Mouse (Mus musculus) heart, postnatal 25 days (tissue): ENCODE data around the gene Efr3b. TPM values are rescaled to one million over a fixed set of nuclear protein-coding genes. Genes with fewer than 3 reads are reported as not detected.
A peak's percentile ranks its signal among the peaks of the same experiment; 100 is the strongest.
"Not testable (repeated sequence)": the region's sequence is repeated elsewhere in the genome, so short reads cannot be mapped to it uniquely, and the experiment has no call there.

Source experiments
- DNase-seq: peaks from one replicate; pipeline ENCODE4 v3.0.0; 2022; ENCODE audit warnings: low spot score
- intact Hi-C: fragments of 180-260 bp; cut with DNase I; formaldehyde crosslinking; loops from one replicate; pipeline ENCODE4 v1.15.1; 2025
- total RNA-seq, 2 experiments: library from RNA; stranded (reverse); gene quantifications; 2 replicates each; pipeline ENCODE4 v1.2.3; 2021

The Efr3b gene
- total RNA-seq, 2 experiments from 2014 or later = 7.3 to 7.9 TPM

DNA sequence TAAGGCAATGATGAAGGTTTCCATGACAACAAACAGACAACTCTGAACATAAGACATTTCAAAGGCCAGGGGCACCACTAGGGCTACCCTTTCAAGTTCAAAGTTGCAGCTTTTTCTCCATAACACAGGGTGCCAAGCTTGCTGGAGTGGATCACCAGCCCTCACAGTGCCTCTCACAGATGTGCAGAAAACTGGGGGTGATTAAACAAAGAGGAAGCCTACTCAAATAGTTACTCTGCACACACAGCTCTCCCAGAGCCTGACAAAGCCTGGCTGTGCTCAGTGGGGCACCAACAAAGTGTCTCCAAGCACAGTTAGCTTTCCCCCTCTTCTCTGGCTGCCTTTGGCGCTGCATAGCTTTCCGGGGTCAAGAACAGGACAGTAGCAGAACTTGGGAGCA lies 48.8 kb downstream of the Efr3b start:
- intact Hi-C loops = loop anchor here (10.0 kb wide), 1 partner anchor 245 kb away; the partner anchor contains the start of genes Cenpo and Ptrhd1
- no peak for DNase-seq

DNA sequence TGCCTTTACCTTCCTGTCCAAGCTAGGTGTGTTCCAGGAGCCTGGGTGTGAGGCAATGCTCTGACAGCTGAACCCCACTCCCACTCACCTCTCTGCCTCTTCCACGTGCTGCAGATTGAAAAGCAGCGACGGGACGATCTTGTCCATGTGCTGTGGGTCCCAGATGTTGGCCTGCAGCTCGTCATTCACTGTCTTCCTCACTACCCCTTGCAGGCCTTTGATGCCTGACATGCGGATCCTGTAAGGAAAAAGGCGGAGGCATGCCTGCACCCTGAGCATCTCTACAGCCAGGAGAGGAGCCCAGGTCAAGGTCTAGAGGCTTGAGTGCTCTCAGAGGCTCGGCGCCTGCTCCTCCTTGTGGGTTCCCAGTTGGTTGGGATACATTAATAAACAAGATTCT lies 54.3 kb downstream of the Efr3b start:
- intact Hi-C loops = loop anchor here (2.0 to 10.0 kb wide), 2 partner anchors 54 to 250 kb away; partner anchors contain the start of genes Cenpo, Efr3b and Ptrhd1
- no peak for DNase-seq

DNA sequence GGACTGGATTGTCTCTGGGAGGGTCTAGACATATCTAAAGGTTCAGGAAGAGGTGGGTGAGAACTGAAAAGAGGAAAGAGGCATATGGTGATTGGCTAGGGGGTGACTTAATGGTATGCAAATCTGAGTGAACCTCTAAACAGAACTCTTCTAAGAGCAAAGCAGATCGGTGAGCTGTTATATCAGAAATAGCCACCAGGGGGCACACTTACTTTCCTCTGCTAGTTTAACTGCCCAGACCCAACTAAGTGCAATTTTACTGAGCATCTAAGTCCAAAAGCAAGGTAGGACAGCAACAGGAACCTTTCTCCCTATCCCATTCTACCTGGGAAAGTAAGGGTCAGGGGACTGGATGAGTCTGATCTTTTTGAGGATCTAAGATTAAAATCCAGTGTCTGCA lies 55.0 kb downstream of the Efr3b start:
- intact Hi-C loops = loop anchor here (1.0 to 10.0 kb wide), 4 partner anchors 55 to 251 kb away; partner anchors contain the start of genes Cenpo, Efr3b and Ptrhd1
- no peak for DNase-seq

DNA sequence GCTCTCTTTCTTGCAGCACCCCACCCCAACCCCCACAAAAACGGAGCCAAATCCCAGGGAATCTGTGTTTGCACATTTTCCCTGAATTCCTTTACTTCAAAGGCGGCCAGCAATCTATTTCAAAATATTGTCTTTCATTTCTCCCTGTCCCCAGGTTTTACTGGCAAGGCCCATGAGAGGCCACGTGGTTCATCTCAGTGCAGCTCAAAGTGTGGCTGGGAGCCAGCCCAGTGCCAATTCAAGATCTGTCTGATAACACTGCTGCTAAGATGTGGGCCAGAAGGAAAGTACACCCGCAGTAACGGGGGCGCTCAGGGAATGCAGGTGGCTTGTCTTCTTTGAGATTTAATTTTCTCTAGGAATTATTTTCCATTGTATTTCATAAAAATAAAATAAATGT lies 56.5 kb downstream of the Efr3b start:
- intact Hi-C loops = loop anchor here (2.0 to 10.0 kb wide), 2 partner anchors 55 to 253 kb away; partner anchors contain the start of genes Cenpo and Ptrhd1
- no peak for DNase-seq

DNA sequence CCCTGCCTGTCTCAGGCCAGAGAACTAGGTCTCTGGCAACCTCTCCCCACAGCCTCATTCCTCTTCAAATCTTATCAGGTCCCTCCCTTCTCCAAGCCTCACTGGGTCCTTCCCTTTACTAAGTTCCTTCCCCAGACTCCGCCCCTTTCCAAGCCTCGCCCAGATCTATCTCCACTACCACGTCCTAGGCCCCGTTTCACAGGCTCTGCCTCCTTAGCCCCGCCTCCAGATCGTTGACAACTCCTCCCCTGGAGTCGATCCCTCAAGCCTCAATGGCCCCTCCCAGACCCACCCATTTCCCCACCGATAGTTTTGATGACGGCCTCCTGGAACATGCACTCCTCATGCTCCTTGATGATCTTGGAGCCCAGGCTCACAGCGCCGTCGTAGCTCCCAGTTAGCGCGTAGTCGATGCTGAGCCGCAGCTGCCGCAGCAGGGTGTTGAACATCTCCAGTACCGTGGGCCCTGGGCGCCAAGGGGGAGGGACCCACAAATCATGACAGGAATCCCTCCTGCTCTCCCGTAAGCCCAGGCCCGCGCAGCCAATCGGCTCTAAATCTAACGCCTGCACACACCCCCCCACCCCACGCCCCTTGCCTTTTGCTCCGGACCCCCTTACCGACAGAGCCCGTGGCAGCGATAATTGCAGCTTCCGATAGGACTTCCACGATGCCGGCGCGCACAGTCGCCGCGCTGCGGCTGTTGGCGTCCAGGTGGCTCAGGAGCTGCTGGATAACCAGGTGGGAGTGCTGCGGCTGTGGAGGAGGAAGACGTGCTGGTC lies 57.2 kb downstream of the Efr3b start:
- intact Hi-C loops = loop anchor here (2.0 to 10.0 kb wide), 2 partner anchors 55 to 253 kb away; partner anchors contain the start of genes Cenpo and Ptrhd1
- DNase-seq = peak; percentile 84

DNA sequence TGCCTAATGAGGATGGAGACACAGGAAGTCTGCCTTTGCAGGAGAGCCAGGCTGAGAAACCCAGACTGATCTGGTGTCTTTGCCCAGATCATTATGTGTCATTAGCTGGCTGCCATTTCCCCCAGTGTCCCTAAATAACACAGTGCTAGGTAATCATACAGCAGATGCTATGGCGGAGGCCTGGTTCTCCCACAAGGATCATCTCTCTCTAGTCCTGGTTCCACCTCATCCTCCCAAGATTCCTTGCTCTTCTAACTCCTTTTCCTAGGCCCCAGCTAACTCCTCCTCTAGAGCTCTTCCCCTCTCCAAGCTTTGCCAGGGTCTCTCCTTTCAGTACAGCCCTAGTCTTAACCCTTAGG lies 57.7 kb downstream of the Efr3b start:
- intact Hi-C loops = loop anchor here (10.0 kb wide), 1 partner anchor 254 kb away; the partner anchor contains the start of genes Cenpo and Ptrhd1

DNA sequence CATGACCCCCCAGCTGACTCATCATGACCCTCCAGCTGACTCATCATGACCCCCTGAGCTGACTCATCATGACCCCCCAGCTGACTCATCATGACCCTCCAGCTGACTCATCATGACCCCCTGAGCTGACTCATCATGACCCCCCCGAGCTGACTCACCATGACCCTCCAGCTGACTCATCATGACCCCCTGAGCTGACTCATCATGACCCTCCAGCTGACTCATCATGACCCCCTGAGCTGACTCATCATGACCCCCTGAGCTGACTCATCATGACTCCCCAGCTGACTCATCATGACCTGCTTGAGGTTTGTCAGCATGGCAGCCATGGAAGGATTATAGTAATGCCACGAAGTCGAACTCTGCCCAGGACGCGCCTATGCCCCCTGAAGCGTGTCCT lies 65.5 kb downstream of the Efr3b start:
- DNase-seq, intact Hi-C loops: not testable (repeated sequence)

More for the DNA sequence above, 57.7 kb downstream of the Efr3b start:
- no peak for DNase-seq

DNA sequence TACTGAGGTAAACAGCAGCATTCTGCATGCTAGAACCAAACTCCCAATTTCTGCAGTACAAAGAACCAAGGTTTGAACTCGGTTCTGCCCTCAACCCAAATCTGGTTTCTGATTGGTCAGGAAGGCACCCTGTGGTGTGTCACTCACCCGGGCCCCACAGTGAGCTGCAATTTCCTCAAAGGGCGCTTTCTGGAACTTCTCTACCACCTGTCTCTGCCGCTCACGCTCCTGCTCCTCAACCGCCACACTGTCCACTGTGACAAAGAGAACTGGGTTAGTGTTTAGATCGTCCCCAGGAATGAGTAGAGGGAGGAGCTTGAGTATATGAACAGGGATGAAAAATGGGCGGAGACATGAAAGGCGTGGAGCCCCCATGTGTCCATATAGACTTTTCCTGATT lies 70.3 kb downstream of the Efr3b start:
- DNase-seq = no peak
- intact Hi-C loops = no loop called here

DNA sequence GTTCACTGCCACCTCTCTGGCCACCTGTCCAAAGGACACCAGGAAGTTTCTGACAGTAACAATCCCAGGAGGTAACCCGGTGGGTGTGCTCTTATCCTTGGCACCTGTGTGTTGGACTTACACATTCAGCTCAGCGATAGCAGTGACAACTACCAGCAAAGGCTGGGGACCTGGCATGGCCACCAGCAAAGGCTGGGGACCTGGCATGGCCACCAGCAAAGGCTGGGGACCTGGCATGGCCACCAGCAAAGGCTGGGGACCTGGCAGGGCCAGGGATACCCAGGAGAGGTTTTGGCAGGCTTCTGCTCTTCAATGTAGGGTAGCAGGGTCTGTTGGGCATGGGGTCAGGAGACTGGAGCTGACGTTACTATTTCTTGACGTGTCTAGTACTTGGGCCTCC lies 71.5 kb downstream of the Efr3b start:
- intact Hi-C loops = no loop called here

DNA sequence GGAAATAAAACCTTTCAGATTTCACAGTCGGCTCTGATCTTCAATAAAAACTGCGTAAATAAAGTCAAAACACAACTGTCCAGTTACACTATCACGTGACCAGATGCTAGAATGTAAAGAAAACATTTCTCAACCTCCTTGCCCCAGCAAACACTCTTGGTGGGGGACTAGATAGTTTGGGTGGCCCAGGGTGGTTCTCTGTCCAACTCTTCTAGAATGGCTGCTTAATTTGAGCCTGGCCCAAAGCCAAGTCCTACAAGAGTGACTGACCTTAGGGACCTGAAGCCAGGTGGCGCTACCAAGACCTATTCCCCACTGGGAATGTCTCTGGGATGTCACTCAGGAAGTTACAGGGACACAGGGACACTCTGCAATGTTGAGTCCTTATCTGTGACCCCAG lies 78.2 kb downstream of the Efr3b start:
- intact Hi-C loops = no loop called here
- no peak for DNase-seq

More for the DNA sequence above, 71.5 kb downstream of the Efr3b start:
- DNase-seq = no peak

DNA sequence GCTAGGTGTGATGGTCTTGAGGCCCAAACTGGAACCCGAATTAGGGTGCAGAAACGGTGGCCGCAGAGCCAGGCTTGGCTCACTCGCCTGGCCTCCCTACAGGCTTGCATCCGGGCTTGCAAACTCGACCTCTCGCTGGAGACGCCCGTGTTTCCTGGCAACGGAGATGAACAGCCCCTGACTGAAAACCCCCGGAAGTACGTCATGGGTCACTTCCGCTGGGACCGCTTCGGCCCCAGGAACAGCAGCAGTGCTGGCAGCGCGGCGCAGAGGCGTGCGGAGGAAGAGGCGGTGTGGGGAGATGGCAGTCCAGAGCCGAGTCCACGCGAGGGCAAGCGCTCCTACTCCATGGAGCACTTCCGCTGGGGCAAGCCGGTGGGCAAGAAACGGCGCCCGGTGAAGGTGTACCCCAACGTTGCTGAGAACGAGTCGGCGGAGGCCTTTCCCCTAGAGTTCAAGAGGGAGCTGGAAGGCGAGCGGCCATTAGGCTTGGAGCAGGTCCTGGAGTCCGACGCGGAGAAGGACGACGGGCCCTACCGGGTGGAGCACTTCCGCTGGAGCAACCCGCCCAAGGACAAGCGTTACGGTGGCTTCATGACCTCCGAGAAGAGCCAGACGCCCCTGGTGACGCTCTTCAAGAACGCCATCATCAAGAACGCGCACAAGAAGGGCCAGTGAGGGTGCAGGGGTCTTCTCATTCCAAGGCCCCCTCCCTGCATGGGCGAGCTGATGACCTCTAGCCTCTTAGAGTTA lies 78.7 kb downstream of the Efr3b start:
- intact Hi-C loops = no loop called here
- peak; percentile 89 for DNase-seq

DNA sequence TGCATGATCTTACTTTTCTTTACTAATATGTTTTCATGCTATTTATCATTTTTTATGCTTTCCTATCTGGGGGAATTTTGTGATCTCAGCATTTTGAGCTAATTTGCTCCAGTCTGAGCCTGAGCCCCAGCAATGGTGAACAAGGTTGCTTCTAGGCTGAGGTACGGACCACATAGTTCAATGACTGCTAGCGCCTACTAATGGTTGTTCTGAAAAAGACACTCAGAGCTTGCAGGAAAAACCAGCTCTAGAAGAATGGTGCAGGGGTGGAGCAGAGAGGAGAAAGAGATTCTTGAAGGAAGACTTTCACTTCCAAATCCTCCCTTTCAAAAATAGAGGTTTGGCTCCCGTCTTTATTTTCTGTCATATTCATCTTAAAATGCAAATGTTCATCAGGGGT lies 82.4 kb downstream of the Efr3b start:
- no peak for DNase-seq
- intact Hi-C loops = no loop called here

DNA sequence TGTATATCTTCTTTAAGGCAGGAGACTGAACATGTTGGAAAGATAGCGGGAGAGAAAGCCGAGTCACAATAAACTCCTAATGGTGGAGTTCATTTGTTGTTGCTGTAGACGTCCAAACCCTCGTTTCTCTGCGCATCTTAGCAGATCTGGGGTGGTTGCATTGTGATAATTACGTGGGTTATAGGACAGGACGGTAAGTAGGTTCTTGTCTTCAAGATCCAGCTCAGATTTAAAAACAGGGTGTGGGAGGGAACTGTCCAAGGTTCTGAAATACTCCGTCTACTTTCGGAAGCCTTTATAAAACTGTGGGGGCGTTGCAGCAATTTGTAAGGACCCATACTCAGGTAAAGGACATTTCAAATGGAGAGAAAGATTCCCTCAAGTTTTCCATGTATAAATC lies 83.3 kb downstream of the Efr3b start:
- no peak for DNase-seq
- intact Hi-C loops = no loop called here

DNA sequence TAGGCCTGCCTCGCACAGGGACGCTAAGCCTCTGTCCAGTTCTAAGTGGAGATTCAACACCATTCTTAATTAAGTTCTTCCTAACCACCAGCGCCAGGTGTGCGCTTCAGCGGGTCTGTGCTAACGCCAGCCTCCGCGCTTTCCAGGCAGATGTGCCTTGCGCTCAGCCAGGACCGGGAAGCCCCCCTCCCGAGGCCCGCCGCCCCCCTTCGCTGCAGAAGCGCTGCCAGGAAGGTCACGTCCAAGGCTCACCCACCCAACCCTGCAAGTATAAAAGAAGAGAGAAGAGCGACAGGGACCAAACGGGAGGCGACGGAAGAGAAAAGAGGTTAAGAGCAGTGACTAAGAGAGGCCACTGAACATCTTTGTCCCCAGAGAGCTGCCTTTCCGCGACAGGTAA lies 84.1 kb downstream of the Efr3b start, which contains the start of gene Pomc:
Pomc (plus strand) TSS at position 301 of the 400 bp plus-strand sequence.
- no peak for DNase-seq
- intact Hi-C loops = no loop called here

DNA sequence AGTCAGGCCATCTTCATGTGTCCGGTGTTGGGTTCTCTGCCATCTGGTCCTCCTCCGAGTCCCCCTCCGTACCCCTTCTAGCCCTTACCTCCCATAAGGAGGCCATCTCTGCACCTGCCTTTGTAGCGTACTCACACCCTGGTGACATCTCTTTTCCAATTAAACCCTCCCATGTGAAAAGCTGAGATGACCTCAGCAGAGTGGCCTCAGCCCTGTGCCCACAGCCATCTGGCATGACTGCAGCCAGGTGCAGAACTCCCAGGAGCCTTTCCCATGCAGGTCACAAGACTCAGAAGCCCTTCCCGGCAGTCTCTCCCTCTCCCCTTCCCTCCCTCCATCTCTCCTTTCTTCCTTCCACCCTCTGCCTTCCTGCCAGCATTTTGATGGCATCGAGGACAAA lies 91.2 kb downstream of the Efr3b start:
- no peak for DNase-seq
- intact Hi-C loops = no loop called here

DNA sequence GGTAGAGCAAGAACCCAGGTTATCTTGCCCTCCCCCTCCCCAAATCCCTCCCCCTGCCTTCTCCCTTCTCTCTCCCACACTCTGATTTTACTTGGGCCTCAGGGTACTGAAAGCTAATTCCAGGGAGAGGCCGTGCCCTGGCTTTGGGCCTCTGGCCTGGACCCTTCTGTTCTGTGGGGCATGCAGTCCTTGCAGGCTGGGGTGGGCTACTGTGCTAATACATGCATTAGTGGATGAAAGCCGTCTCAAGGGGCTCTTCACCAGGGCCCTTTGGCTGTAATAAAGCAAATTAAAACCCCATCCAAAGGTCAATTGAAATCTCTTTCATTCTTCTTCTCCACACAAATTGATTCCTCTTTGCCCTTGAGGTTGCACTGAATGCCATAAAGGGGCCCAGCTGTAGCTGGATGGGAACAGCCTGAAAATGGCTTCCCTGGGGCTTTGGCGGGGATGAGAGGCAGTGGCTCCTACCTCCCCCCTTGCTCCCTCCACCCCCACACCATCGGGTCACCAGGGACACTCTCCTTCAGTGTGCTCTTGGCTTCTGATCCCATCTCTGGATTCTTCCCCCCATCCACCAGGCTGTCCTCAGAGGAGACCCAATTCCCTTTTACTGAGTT lies 94.2 kb downstream of the Efr3b start:
- no peak for DNase-seq
- intact Hi-C loops = no loop called here

DNA sequence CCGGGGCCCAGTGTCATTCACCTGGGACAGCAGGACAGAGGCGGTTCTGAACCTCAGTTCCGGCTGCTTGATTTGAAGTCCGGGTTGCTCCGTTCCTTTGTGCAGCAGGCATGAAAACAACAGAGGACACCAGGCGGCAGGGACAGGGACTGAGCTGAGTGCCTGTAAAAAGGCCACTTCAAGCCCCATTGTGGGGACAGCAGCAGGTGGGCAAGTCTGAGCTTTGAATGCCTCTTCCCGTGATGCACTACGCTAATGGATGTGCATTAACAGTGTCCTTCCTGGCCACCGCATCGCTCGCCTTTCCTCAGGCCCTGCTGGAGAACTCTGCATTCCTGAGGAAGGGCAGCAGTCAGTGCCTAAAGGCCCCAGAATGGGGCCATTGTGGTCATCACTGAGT lies 96.7 kb downstream of the Efr3b start:
- DNase-seq = no peak
- intact Hi-C loops = no loop called here

DNA sequence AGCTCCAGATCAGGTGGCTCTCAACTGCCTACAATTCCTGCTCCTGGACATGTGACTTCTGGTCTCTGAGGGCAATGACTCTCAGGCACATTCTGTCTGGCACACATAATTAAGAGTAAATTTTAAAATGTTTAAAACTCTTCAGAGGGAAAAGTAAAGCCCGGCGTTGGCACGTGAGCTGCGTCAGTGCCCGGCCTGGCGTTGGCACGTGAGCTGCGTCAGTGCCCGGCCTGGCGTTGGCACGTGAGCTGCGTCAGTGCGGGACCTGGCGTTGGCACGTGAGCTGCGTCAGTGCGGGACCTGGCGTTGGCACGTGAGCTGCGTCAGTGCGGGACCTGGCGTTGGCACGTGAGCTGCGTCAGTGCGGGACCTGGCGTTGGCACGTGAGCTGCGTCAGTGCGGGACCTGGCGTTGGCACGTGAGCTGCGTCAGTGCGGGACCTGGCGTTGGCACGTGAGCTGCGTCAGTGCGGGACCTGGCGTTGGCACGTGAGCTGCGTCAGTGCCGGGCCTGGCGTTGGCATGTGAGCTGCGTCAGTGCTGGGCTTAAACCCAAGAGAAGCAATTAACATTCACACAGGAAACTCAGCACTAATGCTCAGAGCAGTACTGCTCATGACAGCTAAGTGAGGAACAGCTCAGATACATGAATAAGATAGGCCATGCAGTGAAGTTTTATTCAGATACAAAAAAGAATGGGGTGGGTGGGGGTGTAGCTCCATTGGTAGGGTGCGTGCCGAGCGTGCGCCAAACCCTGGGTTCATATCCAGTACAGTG lies 108.4 kb downstream of the Efr3b start:
- DNase-seq = not testable (repeated sequence)

DNA sequence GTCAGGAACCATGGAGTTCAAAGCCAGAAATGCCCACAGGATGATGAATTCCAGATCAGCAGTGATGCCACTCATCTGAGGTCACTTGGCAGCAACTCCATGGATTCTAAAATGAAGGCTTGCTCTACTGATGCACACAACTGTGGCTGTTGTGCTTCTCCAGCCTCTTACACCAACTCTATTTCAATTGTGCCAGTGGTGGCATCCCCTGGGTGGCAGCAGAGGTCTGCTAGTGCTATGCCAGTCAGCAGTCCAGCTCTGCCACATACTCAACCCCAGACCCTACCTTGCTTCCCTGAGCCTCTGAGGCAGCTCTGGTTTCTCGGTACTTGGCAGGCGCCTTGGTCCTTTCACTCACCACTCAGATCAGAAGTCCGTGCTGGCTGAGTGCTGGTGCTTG lies 109.9 kb downstream of the Efr3b start:
- DNase-seq = no peak
- intact Hi-C loops = loop anchor here (5.0 to 10.0 kb wide), 3 partner anchors 234 to 626 kb away; no protein-coding TSS in a partner anchor

More for the DNA sequence above, 108.4 kb downstream of the Efr3b start:
- intact Hi-C loops = not testable (repeated sequence)
